Mouse (Mus musculus) erythroblast, embryonic 14.5 days (primary cell): ENCODE measurements around the gene Inpp5e.

ENCODE experiments used
- GATA1 ChIP-seq: IDR thresholded peaks from 2 replicates; pipeline ENCODE4 v1.6.1; 2012; ENCODE audit warnings: low read length, inconsistent platforms, mixed read lengths
- TAL1 ChIP-seq: IDR thresholded peaks from 3 replicates; pipeline ENCODE4 v1.6.1; 2012; ENCODE audit warnings: low read length, inconsistent platforms, mixed read lengths

DNA sequence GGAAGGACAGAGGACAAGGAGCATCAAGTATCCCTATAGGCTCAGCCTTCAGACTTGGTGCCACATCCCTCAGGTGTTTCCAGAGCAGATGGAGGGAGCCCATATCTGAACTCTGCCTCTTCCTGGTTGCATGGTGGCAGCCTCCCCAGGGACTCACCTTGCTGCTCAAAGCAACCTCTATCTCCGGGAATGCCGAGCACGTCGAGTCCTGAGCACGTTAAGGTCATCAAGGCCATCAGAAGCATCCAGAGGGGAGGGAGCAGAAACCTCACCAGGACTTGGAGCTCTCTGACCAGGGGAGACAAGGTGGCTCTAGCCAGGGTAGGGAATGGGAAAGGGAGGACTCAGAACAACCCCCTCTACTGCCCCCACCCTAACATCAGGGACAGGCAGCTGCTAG, 45.5 kb downstream of the Inpp5e start:
- TF ChIP-seq GATA1, result no peak
- TF ChIP-seq TAL1, result no peak
